Mouse (Mus musculus) bone marrow, adult 2 months (tissue): ENCODE data around the gene Tpp1.

Source experiments
- CTCF ChIP-seq: fragments of 200-500 bp; IDR thresholded peaks from 2 replicates; pipeline ENCODE4 v1.5.1; 2011; ENCODE audit warnings: low read length, control low read depth; ENCODE audit not compliant: control insufficient read depth, insufficient read depth
- POLR2A ChIP-seq: fragments of 200-500 bp; IDR thresholded peaks from 2 replicates; pipeline ENCODE4 v1.6.1; 2011; ENCODE audit warnings: low read depth, mild to moderate bottlenecking, control low read depth, low read length, borderline replicate concordance; ENCODE audit not compliant: control insufficient read depth

- TF ChIP-seq CTCF (no peak), POLR2A (no peak)
Measured at GRCm38 (mm10) chr7:105777797-105778552, 25.9 kb upstream of the Tpp1 start.
